Mouse (Mus musculus) liver, adult 2 months (tissue): Measurements from ENCODE around the gene Lrrd1. TPM values are rescaled to one million over a fixed set of nuclear protein-coding genes. Genes with fewer than 3 reads are reported as not detected.
"Not testable (repeated sequence)": the region's sequence is repeated elsewhere in the genome, so short reads cannot be mapped to it uniquely, and the experiment has no call there.

Source experiments
- DNase-seq: peaks from one replicate; pipeline ENCODE4 v3.0.0-alpha.2; 2011; ENCODE audit warnings: low read depth, low spot score; ENCODE audit errors: extremely low read depth
- H3K27ac ChIP-seq: fragments of 200-500 bp; replicated peaks from 2 replicates; pipeline ENCODE4 v1.5.1; 2012; ENCODE audit warnings: low read depth, mild to moderate bottlenecking, control low read depth, inconsistent platforms, low read length; ENCODE audit not compliant: insufficient read depth
- H3K27me3 ChIP-seq: fragments of 200-500 bp; 2 replicates; pipeline ENCODE4 v1.6.1; 2012; ENCODE audit warnings: mild to moderate bottlenecking, moderate library complexity, low read length, inconsistent platforms; ENCODE audit not compliant: control insufficient read depth, insufficient read depth
- H3K36me3 ChIP-seq: fragments of 200-500 bp; 2 replicates; pipeline ENCODE4 v1.6.1; 2012; ENCODE audit warnings: low read length, inconsistent platforms; ENCODE audit not compliant: control insufficient read depth, insufficient read depth
- H3K4me1 ChIP-seq: fragments of 200-500 bp; 2 replicates; pipeline ENCODE4 v1.6.1; 2011; ENCODE audit warnings: low read length; ENCODE audit not compliant: control insufficient read depth, insufficient read depth
- H3K4me3 ChIP-seq: fragments of 200-500 bp; 2 replicates; pipeline ENCODE4 v1.5.1; 2011; ENCODE audit warnings: low read depth, mild to moderate bottlenecking, control low read depth, low read length, moderate library complexity; ENCODE audit not compliant: insufficient read depth
- H3K79me2 ChIP-seq: fragments of 200-500 bp; 2 replicates; pipeline ENCODE4 v1.6.1; 2012; ENCODE audit warnings: inconsistent platforms, mild to moderate bottlenecking, low read length, moderate library complexity; ENCODE audit not compliant: control insufficient read depth, insufficient read depth
- H3K9ac ChIP-seq: fragments of 200-500 bp; 2 replicates; pipeline ENCODE4 v1.6.1; 2012; ENCODE audit warnings: low read depth, mild to moderate bottlenecking, control low read depth, inconsistent platforms, low read length
- CTCF ChIP-seq: fragments of 200-500 bp; IDR thresholded peaks from 2 replicates; pipeline ENCODE4 v1.5.1; 2011; ENCODE audit warnings: low read depth, low read length, control low read depth
- POLR2A ChIP-seq: fragments of 200-500 bp; IDR thresholded peaks from 2 replicates; pipeline ENCODE4 v1.6.1; 2011; ENCODE audit warnings: low read length, control low read depth; ENCODE audit not compliant: insufficient read depth; ENCODE audit errors: extremely low read depth
- WGBS: fragments of 180-500 bp; shearing (Covaris S2); methylation state at CpG from one replicate; pipeline ENCODE4 v1.1.7; 2018; 5-methylcytosine and 5-hydroxymethylcytosine counted together
- polyA plus RNA-seq: library from polyadenylated mRNA; depleted of rRNA; stranded (reverse); fragments of >200 nt; gene quantifications from 2 replicates; pipeline ENCODE4 v1.2.3, GENCODE M21; 2012
- total RNA-seq: library from RNA; depleted of rRNA; stranded (reverse); fragments of >200 nt; gene quantifications from 2 replicates; pipeline ENCODE4 v1.2.3, GENCODE M21; 2014

The Lrrd1 gene
- total and polyA plus RNA-seq, 2 experiments: 0.20 TPM; not detected in 1

- no peaks in the 10 kb centered on the region for H3K4me1 ChIP-seq
- DNase-seq: no peak
- H3K36me3 ChIP-seq: no peaks in the 10 kb centered on the region
- TF ChIP-seq POLR2A: no peak
- H3K79me2 ChIP-seq: no peaks in the 10 kb centered on the region
- no peaks in the 10 kb centered on the region for H3K27me3 ChIP-seq
- H3K27ac ChIP-seq: no peak overlapping the region
- 96% methylated on average over 1 of the region's 1 CpGs for WGBS
- H3K9ac ChIP-seq: no peak overlapping the region
- H3K4me3 ChIP-seq: no peak overlapping the region
Observed at GRCm38 (mm10) chr5:3872348-3872747, 27.4 kb downstream of the Lrrd1 start.

- H3K4me3 ChIP-seq: no peak overlapping the region
- no peak overlapping the region for H3K9ac ChIP-seq
- DNase-seq: no peak
- H3K27me3 ChIP-seq: no peaks in the 10 kb centered on the region
- TF ChIP-seq CTCF: no peak
- no peak for TF ChIP-seq POLR2A
- H3K79me2 ChIP-seq: no peaks in the 10 kb centered on the region
- WGBS: 82% methylated on average over 3 of the region's 3 CpGs
- H3K4me1 ChIP-seq: no peaks in the 10 kb centered on the region
- no peak overlapping the region for H3K27ac ChIP-seq
- H3K36me3 ChIP-seq: no peaks in the 10 kb centered on the region
Observed at GRCm38 (mm10) chr5:3873485-3873884, 28.5 kb downstream of the Lrrd1 start.

- 80% methylated on average over 7 of the region's 7 CpGs for WGBS
- H3K27me3 ChIP-seq: not testable (repeated sequence)
Observed at GRCm38 (mm10) chr5:3886862-3887261, 41.9 kb downstream of the Lrrd1 start.

GRCm38 (mm10) chr5:3889201-3889600, 44.2 kb downstream of the Lrrd1 start:
- Histone ChIP-seq H3K9ac (no peak overlapping the region), H3K27me3 (no peaks in the 10 kb centered on the region), H3K4me3 (no peak overlapping the region), H3K27ac (no peak overlapping the region), H3K4me1 (no peaks in the 10 kb centered on the region; the same call in 1 of the 2 replicates), H3K36me3 (no peaks in the 10 kb centered on the region), H3K79me2 (no peaks in the 10 kb centered on the region)
- no peak for TF ChIP-seq POLR2A
- TF ChIP-seq CTCF: no peak
- no peak for DNase-seq

More at GRCm38 (mm10) chr5:3886862-3887261, 41.9 kb downstream of the Lrrd1 start:
- not testable (repeated sequence) for H3K27ac ChIP-seq, H3K4me3 ChIP-seq, H3K9ac ChIP-seq, H3K36me3 ChIP-seq, H3K79me2 ChIP-seq, DNase-seq, H3K4me1 ChIP-seq

GRCm38 (mm10) chr5:3893459-3894293, 48.7 kb downstream of the Lrrd1 start, which contains the start of gene Mterf1a:
TSS of gene Mterf1a (minus strand) at chr5:3893933.
- H3K9ac ChIP-seq, H3K27ac ChIP-seq: not testable (repeated sequence)
- WGBS: 0% methylated on average over 10 of the region's 47 CpGs

GRCm38 (mm10) chr5:3894294-3894619, 49.3 kb downstream of the Lrrd1 start:
- WGBS: 97% methylated on average over 4 of the region's 4 CpGs
- H3K27me3 ChIP-seq, H3K79me2 ChIP-seq, H3K4me3 ChIP-seq, DNase-seq, H3K36me3 ChIP-seq, H3K4me1 ChIP-seq, H3K9ac ChIP-seq, H3K27ac ChIP-seq: not testable (repeated sequence)

More at GRCm38 (mm10) chr5:3893459-3894293, 48.7 kb downstream of the Lrrd1 start, which contains the start of gene Mterf1a:
- not testable (repeated sequence) for H3K36me3 ChIP-seq, H3K79me2 ChIP-seq, H3K4me1 ChIP-seq, H3K27me3 ChIP-seq
- H3K4me3 ChIP-seq: peak within 1 kb of the TSS; percentile 54; the same call in 1 of the 2 replicates
- peak; percentile 15 for DNase-seq
